Mouse (Mus musculus): ENCODE measurements around the gene Rcl1. TPM values are rescaled to one million over a fixed set of nuclear protein-coding genes. Genes with fewer than 3 reads are reported as not detected.

The Rcl1 gene
- total RNA-seq (2012; rRNA removed) = 63.4 and 80.2 TPM in 2 replicates
- 103 and 109 TPM in 2 replicates for total RNA-seq (2014; rRNA removed)
- 104 and 126 TPM in 2 replicates for polyA plus RNA-seq (2012; ENCODE audit: insufficient read length, low read depth)

DNA sequence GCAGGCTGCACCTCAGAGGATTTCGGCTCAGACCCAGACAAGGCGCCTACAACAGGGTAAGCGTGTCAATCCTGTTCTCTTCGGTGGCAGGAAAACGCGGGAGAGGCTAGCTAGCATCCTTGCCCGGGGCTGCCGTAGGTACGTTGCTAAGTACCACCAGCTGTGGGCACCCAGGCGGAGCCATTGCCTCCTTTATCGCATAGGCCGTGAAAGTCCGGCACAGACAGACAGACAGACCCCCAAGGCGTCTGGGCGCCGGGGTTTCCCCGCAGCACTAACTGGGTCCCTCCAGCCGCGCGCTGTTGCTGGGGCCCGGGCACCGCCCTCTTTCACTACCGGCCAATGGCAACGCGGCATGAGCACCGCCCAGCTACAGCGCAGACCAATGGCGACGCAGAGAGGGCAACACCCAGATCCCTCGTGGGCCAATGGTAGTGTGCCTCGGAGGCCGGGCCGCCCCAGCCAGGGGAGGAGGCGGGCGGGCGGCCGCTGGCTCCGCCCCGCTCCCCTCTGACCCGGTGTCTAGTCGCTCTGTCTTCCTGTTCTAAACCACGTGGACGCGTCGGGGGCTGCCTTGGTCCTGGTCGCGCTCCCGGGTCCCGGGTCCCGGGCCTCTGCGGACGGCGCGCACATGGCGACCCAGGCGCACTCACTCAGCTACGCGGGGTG lies at the start of gene Rcl1:
Gene Rcl1 (plus strand): TSS at position 502 of the 669 bp plus-strand sequence.
- Histone ChIP-seq H3K27ac (ENCODE audit: insufficient read depth, low read depth) (no peak within 1 kb of the TSS), H3K4me1 (ENCODE audit: control insufficient read depth in 1 of 2, insufficient read depth in 2 of 2) (peaks cover 0 to 23% of the 10 kb centered on the region in 2 experiments; a peak in 3 of 4 replicates), H3K4me2 (ENCODE audit: insufficient read depth, low read depth, poor library complexity, severe bottlenecking) (peak within 1 kb of the TSS; percentile 96), H3K4me3 (replicated peaks in 1 of 3; ENCODE audit: low read depth in 2 of 3, low read length in 2 of 3, poor library complexity in 1 of 3) (peak within 1 kb of the TSS; percentile 93 to 99 (median 98)), H3K27me3 (replicated peaks) (peaks cover 3% of the 10 kb centered on the region), H3K79me2 (replicated peaks; ENCODE audit: control insufficient read depth, extremely low read depth, insufficient read depth, poor library complexity, severe bottlenecking) (peaks cover 44% of the 10 kb centered on the region), H3K9me3 (replicated peaks; ENCODE audit: low read length) (no peaks in the 10 kb centered on the region), H3K36me3 (replicated peaks in 1 of 2; ENCODE audit: control insufficient read depth in 1 of 2, insufficient read depth in 1 of 2, low read length in 1 of 2) (peaks cover 0 to 20% of the 10 kb centered on the region in 2 experiments), H3K9ac (ENCODE audit: insufficient read depth, low read depth) (peak within 1 kb of the TSS; percentile 65)
- in situ Hi-C loops (cut with MboI; ENCODE audit: low pct_ligation_motif_present, low pct_unique_long_range_greater_than_20kb, low sequenced_read_pairs) (no loop called here), dilution Hi-C loops (cut with MboI; ENCODE audit: extremely low pct_ligation_motif_present, extremely low pct_unique_long_range_greater_than_20kb, low sequenced_read_pairs) (no loop called here)
- TF ChIP-seq CHD1 (IDR thresholded peaks at IDR 0.05; ENCODE audit: low read depth, low read length) = no peak
- no peak for TF ChIP-seq MEF2A (IDR thresholded peaks at IDR 0.05; ENCODE audit: borderline replicate concordance, low read depth, low read length)
- TF ChIP-seq RCOR1 (conservative IDR thresholded peaks at IDR 0.05; ENCODE audit: low read depth, low read length) = no peak
- TF ChIP-seq MAX (IDR thresholded peaks at IDR 0.05; ENCODE audit: low read length) = peak; percentile 97
- TF ChIP-seq USF1 (IDR thresholded peaks at IDR 0.05; ENCODE audit: low read depth, low read length) = peak; percentile 68
- TF ChIP-seq JUN (IDR thresholded peaks at IDR 0.05; ENCODE audit: insufficient read depth, low read depth, low read length) = no peak
- TF ChIP-seq CTCF (conservative IDR thresholded peaks at IDR 0.05 in 1 of 2, IDR thresholded peaks at IDR 0.05 in 1 of 2; ENCODE audit: low read depth in 2 of 2, low read length in 2 of 2) = no peak
- no peak for TF ChIP-seq KAT2A (IDR thresholded peaks at IDR 0.05; ENCODE audit: insufficient replicate concordance, low read length)
- TF ChIP-seq MYC (IDR thresholded peaks at IDR 0.05; ENCODE audit: low read depth, low read length) = peak; percentile 93
- no peak for TF ChIP-seq UBTF (IDR thresholded peaks at IDR 0.05; ENCODE audit: low read depth, low read length)
- no peak for TF ChIP-seq PAX5 (IDR thresholded peaks at IDR 0.05; ENCODE audit: low read length)
- TF ChIP-seq BHLHE40 (IDR thresholded peaks at IDR 0.05; ENCODE audit: low read depth, low read length) = no peak
- TF ChIP-seq SIN3A (IDR thresholded peaks at IDR 0.05; ENCODE audit: low read length) = peak; percentile 81; the same call in 1 of the 2 replicates
- no peak for TF ChIP-seq RAD21 (IDR thresholded peaks at IDR 0.05; ENCODE audit: low read depth, low read length)
- TF ChIP-seq ZKSCAN1 (IDR thresholded peaks at IDR 0.05; ENCODE audit: borderline replicate concordance, low read depth, low read length) = no peak
- TF ChIP-seq ELF1 (IDR thresholded peaks at IDR 0.05; ENCODE audit: low read depth, low read length) = peak; percentile 72
- no peak for TF ChIP-seq MAFK (IDR thresholded peaks at IDR 0.05; ENCODE audit: insufficient replicate concordance, low read length)
- no peak for TF ChIP-seq EP300 (IDR thresholded peaks at IDR 0.05; ENCODE audit: low read length)
- TF ChIP-seq POLR2AphosphoS2 (IDR thresholded peaks at IDR 0.05; ENCODE audit: low read depth, low read length) = no peak
- peak; percentile 41; the same call in 1 of the 2 replicates for TF ChIP-seq NRF1 (IDR thresholded peaks at IDR 0.05; ENCODE audit: low read depth, low read length)
- peak; percentile 60 for TF ChIP-seq HCFC1 (IDR thresholded peaks at IDR 0.05; ENCODE audit: low read depth, low read length)
- TF ChIP-seq ZMIZ1 (IDR thresholded peaks at IDR 0.05; ENCODE audit: low read depth, low read length) = 0 out of 2 replicates have a peak, but pooled peaks have one; percentile 60
- TF ChIP-seq ETS1 (conservative IDR thresholded peaks at IDR 0.05; ENCODE audit: low read depth, low read length) = no peak
- TF ChIP-seq IRF4 (IDR thresholded peaks at IDR 0.05; ENCODE audit: low read depth, low read length) = peak; percentile 11; the same call in 1 of the 2 replicates
- no peak for TF ChIP-seq SMC3 (IDR thresholded peaks at IDR 0.05; ENCODE audit: low read depth, low read length)
- peak; percentile 51; the same call in 1 of the 2 replicates for TF ChIP-seq TBP (conservative IDR thresholded peaks at IDR 0.05; ENCODE audit: low read depth, low read length)
- TF ChIP-seq NELFE (IDR thresholded peaks at IDR 0.05; ENCODE audit: low read depth, low read length) = peak; percentile 77; the same call in 1 of the 2 replicates
- no peak for TF ChIP-seq ZC3H11A (IDR thresholded peaks at IDR 0.05; ENCODE audit: low read depth, low read length)
- peak; percentile 100 for TF ChIP-seq MXI1 (IDR thresholded peaks at IDR 0.05; ENCODE audit: low read depth, low read length)
- TF ChIP-seq ZNF384 (IDR thresholded peaks at IDR 0.05; ENCODE audit: low read depth, low read length) = no peak
- TF ChIP-seq CHD2 (IDR thresholded peaks at IDR 0.05; ENCODE audit: low read length) = peak; percentile 91
- no peak for TF ChIP-seq GABPA (IDR thresholded peaks at IDR 0.05; ENCODE audit: insufficient replicate concordance, low read depth, low read length)
- no peak for TF ChIP-seq JUND (conservative IDR thresholded peaks at IDR 0.05; ENCODE audit: low read depth, low read length)
- peak; percentile 96 for TF ChIP-seq POLR2A (IDR thresholded peaks at IDR 0.05; ENCODE audit: low read depth, low read length)
- no peak; the same call in 1 of the 2 replicates for TF ChIP-seq USF2 (conservative IDR thresholded peaks at IDR 0.05; ENCODE audit: low read depth, low read length)
- no peak for TF ChIP-seq E2F4 (IDR thresholded peaks at IDR 0.05; ENCODE audit: insufficient replicate concordance, low read depth, low read length)
- TF ChIP-seq TCF12 (IDR thresholded peaks at IDR 0.05; ENCODE audit: low read depth, low read length) = peak; percentile 15
- TF ChIP-seq MAZ (IDR thresholded peaks at IDR 0.05; ENCODE audit: low read depth, low read length) = no peak
- DNase-seq (ENCODE audit: extremely low read depth) = peak; percentile 96

All from CH12.LX (cell line).